Mouse (Mus musculus): ENCODE data around the gene Fmnl2. TPM values are rescaled to one million over a fixed set of nuclear protein-coding genes. Genes with fewer than 3 reads are reported as not detected.

Gene Fmnl2
- polyA plus RNA-seq, 1 experiment from 2014 or later = 1.8 TPM

DNA sequence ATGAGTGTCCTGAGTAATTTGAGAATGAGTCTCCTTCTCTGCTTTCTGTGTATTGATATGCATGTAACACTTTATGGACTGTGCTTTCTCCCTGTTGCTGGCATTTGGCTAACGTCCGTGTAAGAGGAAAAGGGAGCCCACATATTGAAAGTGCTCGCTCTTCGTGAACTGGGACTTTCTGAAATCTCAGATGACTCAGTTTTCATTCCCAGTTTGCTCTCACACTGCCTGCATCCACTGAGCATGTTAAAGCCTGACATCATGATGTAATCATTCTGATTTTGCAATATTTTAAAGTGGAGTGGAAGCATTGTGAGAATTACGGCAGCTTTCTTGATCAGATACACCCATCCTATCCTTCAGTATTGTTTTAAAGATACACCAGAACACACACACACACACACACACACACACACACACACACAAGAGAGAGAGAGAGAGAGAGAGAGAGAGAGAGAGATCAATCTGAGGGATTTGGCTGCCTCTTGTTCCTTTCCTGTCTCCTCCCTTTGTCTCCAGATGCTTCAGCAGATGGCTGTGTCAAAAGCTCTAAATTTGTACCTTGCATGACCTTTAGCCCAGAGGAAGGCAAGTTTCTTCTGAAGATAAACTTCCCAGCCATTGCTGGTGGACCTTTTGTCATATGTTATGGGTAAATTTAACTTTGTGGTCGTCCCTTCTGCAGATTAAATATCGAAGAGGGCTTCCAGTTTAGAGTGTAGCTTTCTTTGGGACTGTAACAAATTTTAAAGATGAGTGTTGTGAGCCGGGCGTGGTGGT is 86.2 kb downstream of the Fmnl2 start:
- WGBS = 69% methylated on average over 9 of the region's 9 CpGs
- H3K4me1 ChIP-seq (ENCODE audit: control insufficient read depth, insufficient read depth, low read length) = no peaks in the 10 kb centered on the region
- no peak overlapping the region for H3K4me2 ChIP-seq (ENCODE audit: low read depth, low read length)
- H3K27me3 ChIP-seq (replicated peaks; ENCODE audit: control insufficient read depth, insufficient read depth, low read length) = no peaks in the 10 kb centered on the region
- H3K36me3 ChIP-seq (ENCODE audit: control insufficient read depth, insufficient read depth, low read length) = no peaks in the 10 kb centered on the region
- H3K9me3 ChIP-seq (ENCODE audit: control insufficient read depth, low read length) = no peaks in the 10 kb centered on the region
- no peak overlapping the region for H3K9ac ChIP-seq (ENCODE audit: low read depth, low read length)
- no peak overlapping the region for H3K27ac ChIP-seq (ENCODE audit: low read length)
- no peak for ATAC-seq
- H3K4me3 ChIP-seq (ENCODE audit: low read length) = no peak overlapping the region

DNA sequence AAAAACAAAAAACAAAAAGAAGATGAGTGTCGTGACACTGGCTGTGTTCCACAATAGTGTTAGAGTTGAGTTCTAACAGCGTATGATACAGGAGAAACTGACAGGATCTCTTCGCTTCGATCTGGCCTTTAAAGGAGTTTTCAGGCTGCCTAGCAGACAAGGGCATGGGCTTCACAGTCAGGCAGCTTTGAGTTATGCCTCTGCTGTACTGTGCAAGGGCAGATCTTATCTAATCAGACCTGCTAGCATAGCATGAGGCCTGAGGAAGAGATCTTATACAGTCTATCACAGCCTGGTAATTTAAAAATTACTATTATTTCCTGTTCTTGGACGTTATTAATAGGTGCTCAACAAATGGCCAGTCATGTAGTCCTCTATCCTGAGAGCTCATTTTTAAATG is 86.9 kb downstream of the Fmnl2 start:
- Histone ChIP-seq H3K9ac (ENCODE audit: low read depth, low read length) (no peak overlapping the region), H3K27me3 (replicated peaks; ENCODE audit: control insufficient read depth, insufficient read depth, low read length) (no peaks in the 10 kb centered on the region), H3K4me3 (ENCODE audit: low read length) (no peak overlapping the region), H3K9me3 (ENCODE audit: control insufficient read depth, low read length) (no peaks in the 10 kb centered on the region), H3K36me3 (ENCODE audit: control insufficient read depth, insufficient read depth, low read length) (no peaks in the 10 kb centered on the region), H3K4me1 (ENCODE audit: control insufficient read depth, insufficient read depth, low read length) (no peaks in the 10 kb centered on the region), H3K4me2 (ENCODE audit: low read depth, low read length) (no peak overlapping the region), H3K27ac (ENCODE audit: low read length) (no peak overlapping the region)
- WGBS = 79% methylated on average over 5 of the region's 5 CpGs
- no peak for ATAC-seq

DNA sequence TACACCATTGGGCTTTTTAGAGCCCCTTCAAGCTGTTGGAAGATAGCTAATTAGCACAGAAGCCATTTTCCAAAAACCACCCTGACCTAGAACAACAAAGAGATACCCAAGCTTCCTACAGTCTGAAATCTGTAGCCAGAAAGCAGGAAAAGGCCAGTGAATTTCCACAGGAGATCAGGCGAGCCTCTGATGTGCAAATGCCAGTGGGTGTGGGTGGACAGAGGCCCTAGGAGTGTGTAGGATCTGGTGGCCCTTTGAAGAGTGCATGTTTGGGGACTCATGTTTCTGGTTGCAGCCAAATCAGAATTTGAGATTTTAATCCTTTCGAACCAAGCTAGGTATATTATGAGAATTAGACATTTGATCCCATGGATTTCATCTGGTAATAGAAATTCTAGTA is 88.4 kb downstream of the Fmnl2 start:
- no peak overlapping the region for H3K27ac ChIP-seq (ENCODE audit: low read length)
- no peak overlapping the region for H3K9ac ChIP-seq (ENCODE audit: low read depth, low read length)
- H3K4me2 ChIP-seq (ENCODE audit: low read depth, low read length) = no peak overlapping the region
- no peaks in the 10 kb centered on the region for H3K36me3 ChIP-seq (ENCODE audit: control insufficient read depth, insufficient read depth, low read length)
- no peaks in the 10 kb centered on the region for H3K27me3 ChIP-seq (replicated peaks; ENCODE audit: control insufficient read depth, insufficient read depth, low read length)
- 79% methylated on average over 2 of the region's 2 CpGs for WGBS
- H3K4me3 ChIP-seq (ENCODE audit: low read length) = no peak overlapping the region
- ATAC-seq = no peak
- no peaks in the 10 kb centered on the region for H3K4me1 ChIP-seq (ENCODE audit: control insufficient read depth, insufficient read depth, low read length)
- H3K9me3 ChIP-seq (ENCODE audit: control insufficient read depth, low read length) = no peaks in the 10 kb centered on the region

DNA sequence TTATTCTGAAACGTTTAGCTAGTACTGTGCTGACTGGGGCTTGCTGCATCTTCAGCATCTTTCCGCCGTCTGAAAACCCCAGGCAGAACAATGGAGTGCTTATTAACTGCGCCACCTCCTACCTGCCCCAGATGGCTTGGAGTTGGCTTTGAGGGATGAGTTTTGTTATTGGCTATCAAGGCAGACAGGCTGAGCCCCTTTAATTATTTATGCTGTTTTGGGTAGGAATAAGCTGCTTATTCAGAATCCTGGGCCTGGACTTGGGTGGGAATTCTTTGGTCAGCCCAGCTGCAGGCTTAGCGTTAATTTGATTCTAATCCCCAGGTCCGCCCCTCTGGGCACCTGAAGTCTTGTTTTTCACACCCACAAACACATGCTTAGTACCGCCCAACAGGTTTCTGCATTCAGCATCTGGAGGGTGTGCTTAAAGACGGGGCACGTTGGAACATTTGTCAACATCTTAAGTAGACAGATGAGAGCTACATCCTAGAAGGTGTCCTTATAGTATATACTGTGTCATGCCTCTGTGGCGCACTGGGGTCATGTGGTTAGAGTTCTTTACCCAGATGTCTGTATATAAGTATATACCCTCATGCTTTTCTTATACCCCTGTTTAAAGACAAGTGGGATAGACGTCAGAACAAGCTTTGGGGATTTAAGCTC is 89.0 kb downstream of the Fmnl2 start:
- Histone ChIP-seq H3K27me3 (replicated peaks; ENCODE audit: control insufficient read depth, insufficient read depth, low read length) (no peaks in the 10 kb centered on the region), H3K9ac (ENCODE audit: low read depth, low read length) (no peak overlapping the region), H3K9me3 (ENCODE audit: control insufficient read depth, low read length) (no peaks in the 10 kb centered on the region), H3K4me1 (ENCODE audit: control insufficient read depth, insufficient read depth, low read length) (no peaks in the 10 kb centered on the region; the same call in 1 of the 2 replicates), H3K4me3 (ENCODE audit: low read length) (no peak overlapping the region), H3K36me3 (ENCODE audit: control insufficient read depth, insufficient read depth, low read length) (no peaks in the 10 kb centered on the region), H3K4me2 (ENCODE audit: low read depth, low read length) (no peak overlapping the region), H3K27ac (ENCODE audit: low read length) (no peak overlapping the region)
- ATAC-seq = no peak
- 72% methylated on average over 11 of the region's 11 CpGs for WGBS

DNA sequence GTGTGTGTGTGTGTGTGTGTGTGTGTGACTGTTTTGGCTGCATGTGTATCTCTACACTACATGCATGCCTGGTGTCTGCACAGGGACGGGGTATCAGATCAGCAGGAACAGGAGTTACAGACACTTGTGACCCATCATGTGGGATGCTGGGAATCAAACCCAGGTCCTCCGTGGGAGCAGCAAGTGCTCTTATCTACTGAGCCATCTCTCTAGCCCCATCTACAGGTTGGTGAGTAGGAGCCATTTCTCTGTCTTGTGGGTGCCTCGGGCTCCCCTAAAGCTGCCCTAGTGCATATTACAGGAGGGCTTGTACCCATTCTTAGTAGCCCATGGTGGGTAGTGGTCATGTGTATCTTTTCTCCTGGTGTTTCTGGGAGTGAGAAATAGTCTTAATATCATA is 90.7 kb downstream of the Fmnl2 start:
- Histone ChIP-seq H3K27ac (ENCODE audit: low read length) (no peak overlapping the region), H3K9me3 (ENCODE audit: control insufficient read depth, low read length) (no peaks in the 10 kb centered on the region), H3K9ac (ENCODE audit: low read depth, low read length) (no peak overlapping the region), H3K4me1 (ENCODE audit: control insufficient read depth, insufficient read depth, low read length) (peaks cover 3% of the 10 kb centered on the region; the same call in 1 of the 2 replicates), H3K27me3 (replicated peaks; ENCODE audit: control insufficient read depth, insufficient read depth, low read length) (no peaks in the 10 kb centered on the region), H3K36me3 (ENCODE audit: control insufficient read depth, insufficient read depth, low read length) (no peaks in the 10 kb centered on the region), H3K4me2 (ENCODE audit: low read depth, low read length) (no peak overlapping the region), H3K4me3 (ENCODE audit: low read length) (no peak overlapping the region)
- ATAC-seq = no peak
- 95% methylated on average over 3 of the region's 3 CpGs for WGBS

DNA sequence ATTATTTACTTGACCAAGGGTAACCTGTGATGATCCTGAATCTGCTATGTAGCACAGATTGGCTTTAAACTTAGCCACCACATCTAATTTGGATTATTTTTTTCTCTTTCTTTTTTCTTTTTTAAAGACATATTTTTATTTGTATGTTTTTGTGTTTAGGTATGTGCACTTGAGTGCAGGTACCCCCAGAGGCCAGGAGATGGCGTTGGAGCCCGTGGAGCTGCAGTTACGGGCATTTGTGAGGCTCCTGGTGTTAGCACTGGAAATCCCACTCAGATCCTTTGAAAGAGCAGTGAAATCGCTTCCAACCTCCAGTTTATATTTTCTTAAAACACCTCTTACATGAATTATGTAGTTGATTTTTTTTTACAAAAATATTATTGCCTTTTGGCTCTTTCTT is 91.9 kb downstream of the Fmnl2 start:
- H3K4me3 ChIP-seq (ENCODE audit: low read length) = no peak overlapping the region
- ATAC-seq = no peak
- peaks cover 3% of the 10 kb centered on the region; the same call in 1 of the 2 replicates for H3K4me1 ChIP-seq (ENCODE audit: control insufficient read depth, insufficient read depth, low read length)
- 91% methylated on average over 4 of the region's 4 CpGs for WGBS
- no peak overlapping the region for H3K4me2 ChIP-seq (ENCODE audit: low read depth, low read length)
- H3K9ac ChIP-seq (ENCODE audit: low read depth, low read length) = no peak overlapping the region
- no peak overlapping the region for H3K27ac ChIP-seq (ENCODE audit: low read length)
- H3K36me3 ChIP-seq (ENCODE audit: control insufficient read depth, insufficient read depth, low read length) = no peaks in the 10 kb centered on the region
- no peaks in the 10 kb centered on the region for H3K27me3 ChIP-seq (replicated peaks; ENCODE audit: control insufficient read depth, insufficient read depth, low read length)
- H3K9me3 ChIP-seq (ENCODE audit: control insufficient read depth, low read length) = no peaks in the 10 kb centered on the region

DNA sequence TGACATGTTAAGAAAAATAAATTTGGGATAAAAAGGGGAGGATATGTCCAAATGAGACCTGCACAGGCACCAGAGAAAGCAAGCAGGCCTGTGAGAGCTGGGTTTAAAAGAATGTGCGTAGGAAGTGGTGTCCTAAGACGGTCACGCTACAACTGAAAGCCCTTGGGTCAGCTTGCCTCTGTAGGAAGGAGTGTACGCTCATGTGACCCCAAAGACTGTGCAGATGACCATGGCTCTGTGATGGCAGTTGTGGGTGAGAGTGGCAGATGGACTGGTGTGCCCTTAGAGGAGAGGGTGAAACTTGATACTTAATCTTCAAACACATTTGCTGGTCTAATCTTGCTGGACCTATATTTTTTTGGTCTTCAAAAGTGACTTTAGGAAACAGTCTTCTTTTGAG is 92.6 kb downstream of the Fmnl2 start:
- Histone ChIP-seq H3K4me2 (ENCODE audit: low read depth, low read length) (no peak overlapping the region), H3K36me3 (ENCODE audit: control insufficient read depth, insufficient read depth, low read length) (no peaks in the 10 kb centered on the region), H3K9me3 (ENCODE audit: control insufficient read depth, low read length) (no peaks in the 10 kb centered on the region), H3K27ac (ENCODE audit: low read length) (no peak overlapping the region), H3K4me1 (ENCODE audit: control insufficient read depth, insufficient read depth, low read length) (peaks cover 3% of the 10 kb centered on the region; the same call in 1 of the 2 replicates), H3K27me3 (replicated peaks; ENCODE audit: control insufficient read depth, insufficient read depth, low read length) (no peaks in the 10 kb centered on the region), H3K9ac (ENCODE audit: low read depth, low read length) (no peak overlapping the region), H3K4me3 (ENCODE audit: low read length) (no peak overlapping the region)
- WGBS = 89% methylated on average over 4 of the region's 4 CpGs
- no peak for ATAC-seq

DNA sequence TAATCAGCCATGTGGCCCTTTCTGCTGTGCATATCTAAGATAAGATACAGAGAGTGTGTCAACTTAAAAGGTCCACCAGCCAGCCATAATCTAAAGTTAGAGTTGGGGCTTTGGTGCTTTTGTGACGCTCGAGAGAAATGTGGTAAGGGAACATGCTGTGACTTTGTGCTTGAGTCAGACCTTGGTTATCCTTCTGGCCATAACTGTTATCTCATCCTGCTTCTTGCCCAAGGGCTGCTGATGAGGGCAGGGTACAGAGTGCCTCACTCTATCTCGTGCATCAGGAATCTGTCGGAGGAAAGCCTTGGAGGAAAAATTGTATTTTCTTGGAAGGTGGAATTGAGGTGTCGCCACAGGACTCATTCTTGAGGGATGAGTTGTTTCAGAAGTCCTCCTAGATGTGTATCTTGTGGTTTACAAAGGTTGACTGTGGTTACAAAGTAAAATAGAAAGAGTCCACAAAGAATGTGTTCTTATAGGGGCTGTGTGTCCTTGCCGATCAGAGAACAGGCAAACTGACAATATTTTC is 94.6 kb downstream of the Fmnl2 start:
- Histone ChIP-seq H3K4me1 (ENCODE audit: control insufficient read depth, insufficient read depth, low read length) (peaks cover 3% of the 10 kb centered on the region; the same call in 1 of the 2 replicates), H3K9ac (ENCODE audit: low read depth, low read length) (no peak overlapping the region), H3K4me3 (ENCODE audit: low read length) (no peak overlapping the region), H3K9me3 (ENCODE audit: control insufficient read depth, low read length) (no peaks in the 10 kb centered on the region), H3K27me3 (replicated peaks; ENCODE audit: control insufficient read depth, insufficient read depth, low read length) (no peaks in the 10 kb centered on the region), H3K36me3 (ENCODE audit: control insufficient read depth, insufficient read depth, low read length) (no peaks in the 10 kb centered on the region), H3K27ac (ENCODE audit: low read length) (no peak overlapping the region), H3K4me2 (ENCODE audit: low read depth, low read length) (no peak overlapping the region)
- WGBS = 69% methylated on average over 6 of the region's 6 CpGs
- ATAC-seq = peak; percentile 88

DNA sequence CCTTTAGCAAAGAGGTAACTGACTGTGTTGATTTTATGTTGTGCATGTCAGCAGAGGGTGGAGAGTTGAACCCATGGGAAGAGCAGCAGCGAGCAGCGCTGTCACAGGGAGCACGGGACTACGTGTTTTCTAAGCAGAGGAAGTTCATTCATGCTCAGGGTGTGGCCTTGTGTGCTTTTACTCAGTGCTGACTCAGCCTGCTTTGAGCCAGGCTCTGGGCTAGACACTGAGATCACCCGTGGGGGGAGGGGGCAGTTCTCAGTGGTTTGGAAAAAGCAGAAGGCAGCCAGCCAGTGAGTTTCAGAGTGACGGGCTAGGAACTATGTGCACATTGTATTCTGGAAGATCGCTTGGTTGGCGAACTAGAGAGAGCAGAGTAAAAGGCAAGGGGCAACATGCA is 97.4 kb downstream of the Fmnl2 start:
- Histone ChIP-seq H3K4me3 (ENCODE audit: low read length) (no peak overlapping the region), H3K36me3 (ENCODE audit: control insufficient read depth, insufficient read depth, low read length) (no peaks in the 10 kb centered on the region), H3K27me3 (replicated peaks; ENCODE audit: control insufficient read depth, insufficient read depth, low read length) (no peaks in the 10 kb centered on the region), H3K4me2 (ENCODE audit: low read depth, low read length) (no peak overlapping the region), H3K9me3 (ENCODE audit: control insufficient read depth, low read length) (no peaks in the 10 kb centered on the region), H3K9ac (ENCODE audit: low read depth, low read length) (no peak overlapping the region), H3K4me1 (ENCODE audit: control insufficient read depth, insufficient read depth, low read length) (peaks cover 21% of the 10 kb centered on the region), H3K27ac (ENCODE audit: low read length) (no peak overlapping the region)
- peak; percentile 37; the same call in 1 of the 2 replicates for ATAC-seq
- WGBS = 59% methylated on average over 8 of the region's 8 CpGs
